8 mouse cellular contexts compared by ENCODE assay signal in the genomic region with DNA sequence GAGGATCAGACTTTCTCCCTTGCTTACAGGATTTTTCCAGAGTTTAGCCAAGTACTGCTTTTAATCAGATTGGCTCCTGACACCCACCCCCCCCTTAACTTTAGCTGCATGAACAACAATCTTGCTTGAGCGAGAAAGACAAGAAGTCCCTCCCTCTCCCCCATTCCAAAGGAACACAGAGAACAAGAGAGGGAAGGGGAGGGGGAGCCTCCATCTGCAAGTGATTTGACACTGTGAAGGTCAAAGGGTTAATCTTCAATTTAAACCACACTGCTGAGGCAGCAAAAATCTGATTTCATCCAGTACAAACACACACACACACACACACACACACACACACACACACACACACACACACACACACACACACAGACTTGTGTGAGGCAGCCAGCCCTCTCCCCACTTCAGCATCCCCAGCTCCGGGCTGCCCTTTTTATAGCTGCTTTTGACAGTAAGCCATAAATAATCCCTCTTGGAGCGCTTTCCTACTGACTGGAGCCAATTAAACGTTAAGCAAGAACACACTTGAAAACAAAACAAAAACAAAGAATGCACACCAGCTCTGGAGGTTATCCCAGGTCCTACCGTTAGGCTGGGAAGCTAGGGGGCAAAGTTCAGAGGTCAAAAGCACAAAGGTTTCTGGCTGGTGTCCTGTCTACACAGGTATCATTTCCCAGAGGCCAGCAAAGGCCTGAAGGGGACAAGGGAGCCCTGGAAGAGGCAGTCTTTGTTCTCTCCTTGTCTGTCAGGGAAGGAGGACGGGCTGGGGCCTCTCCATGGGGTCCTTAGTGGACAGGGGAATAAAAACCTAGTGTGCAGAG. TPM values are rescaled to one million over a fixed set of nuclear protein-coding genes. Genes with fewer than 3 reads are reported as not detected.
DNase-seq lines count a peak whose midpoint lies in the region; ATAC-seq and TF ChIP-seq lines count a peak whose summit lies in the region.

No protein-coding gene starts in this region.

- H3K27ac ChIP-seq in lung, embryonic 15.5 days = peak overlapping the region; percentile 91
- peak overlapping the region; percentile 79 for H3K27ac ChIP-seq in heart, embryonic 11.5 days (ENCODE audit: low read depth, low read length)
- peak overlapping the region; percentile 94 for H3K27ac ChIP-seq in kidney, embryonic 16.5 days (ENCODE audit: low read length)
- peak overlapping the region; percentile 55; the same call in 1 of the 2 replicates for H3K27ac ChIP-seq in midbrain, embryonic 15.5 days

- TF ChIP-seq CTCF in lung, adult 2 months (IDR thresholded peaks at IDR 0.05; ENCODE audit: insufficient read depth, low read length) = no peak

- WGBS in lung, embryonic 15.5 days = 11% methylated on average over 6 of the region's 6 CpGs
- 19% methylated on average over 6 of the region's 6 CpGs for WGBS in lung, adult 2 months
- 21% methylated on average over 6 of the region's 6 CpGs for WGBS in heart, embryonic 11.5 days (ENCODE audit: insufficient replicate concordance)
- 4% methylated on average over 6 of the region's 6 CpGs for WGBS in kidney, embryonic 16.5 days
- 6% methylated on average over 6 of the region's 6 CpGs for WGBS in midbrain, embryonic 15.5 days

- peak; percentile 75 for ATAC-seq in lung, embryonic 15.5 days (ENCODE audit: borderline replicate concordance, extremely low read depth, low FRiP score, low TSS enrichment)
- 0 out of 2 replicates have a peak, but pooled peaks have one; percentile 16 for ATAC-seq in heart, embryonic 11.5 days (replicated peaks; ENCODE audit: insufficient number of reproducible peaks, low FRiP score, low TSS enrichment)
- ATAC-seq in kidney, embryonic 16.5 days (ENCODE audit: low FRiP score, low TSS enrichment) = peak; percentile 72
- ATAC-seq in midbrain, embryonic 15.5 days (replicated peaks) = peak; percentile 55

- H3K27me3 ChIP-seq in lung, embryonic 15.5 days = no peaks in the 10 kb centered on the region
- H3K27me3 ChIP-seq in heart, embryonic 11.5 days (ENCODE audit: control insufficient read depth, insufficient read depth, low read length) = no peaks in the 10 kb centered on the region
- no peaks in the 10 kb centered on the region for H3K27me3 ChIP-seq in kidney, embryonic 16.5 days (ENCODE audit: insufficient read depth, low read length)
- no peaks in the 10 kb centered on the region for H3K27me3 ChIP-seq in midbrain, embryonic 15.5 days (replicated peaks)

- peaks cover 75% of the 10 kb centered on the region for H3K4me1 ChIP-seq in lung, embryonic 15.5 days
- H3K4me1 ChIP-seq in lung, adult 2 months (ENCODE audit: control insufficient read depth, insufficient read depth, low read length) = peaks cover 35% of the 10 kb centered on the region
- H3K4me1 ChIP-seq in heart, embryonic 11.5 days (ENCODE audit: control insufficient read depth, insufficient read depth, low read length) = peaks cover 67% of the 10 kb centered on the region
- H3K4me1 ChIP-seq in kidney, embryonic 16.5 days (ENCODE audit: insufficient read depth, low read length) = peaks cover 75% of the 10 kb centered on the region
- H3K4me1 ChIP-seq in midbrain, embryonic 15.5 days = peaks cover 30% of the 10 kb centered on the region

- no peak overlapping the region for H3K4me3 ChIP-seq in lung, embryonic 15.5 days
- no peak overlapping the region for H3K4me3 ChIP-seq in lung, adult 2 months (replicated peaks; ENCODE audit: extremely low read depth, low read depth, low read length)
- no peak overlapping the region for H3K4me3 ChIP-seq in heart, embryonic 11.5 days (ENCODE audit: low read depth, low read length)
- H3K4me3 ChIP-seq in kidney, embryonic 16.5 days (ENCODE audit: low read length) = no peak overlapping the region
- H3K4me3 ChIP-seq in midbrain, embryonic 15.5 days = no peak overlapping the region

- H3K9me3 ChIP-seq in lung, embryonic 15.5 days = no peaks in the 10 kb centered on the region
- H3K9me3 ChIP-seq in heart, embryonic 11.5 days (replicated peaks; ENCODE audit: control insufficient read depth, low read length) = no peaks in the 10 kb centered on the region
- H3K9me3 ChIP-seq in kidney, embryonic 16.5 days (ENCODE audit: low read length) = no peaks in the 10 kb centered on the region
- H3K9me3 ChIP-seq in midbrain, embryonic 15.5 days = no peaks in the 10 kb centered on the region

- TF ChIP-seq POLR2A in lung, adult 2 months (IDR thresholded peaks at IDR 0.05; ENCODE audit: borderline replicate concordance, extremely low read depth, low read depth, low read length) = no peak

- H3K36me3 ChIP-seq in lung, embryonic 15.5 days = no peaks in the 10 kb centered on the region
- no peaks in the 10 kb centered on the region for H3K36me3 ChIP-seq in heart, embryonic 11.5 days (ENCODE audit: control insufficient read depth, insufficient read depth, low read length)
- peaks cover 12% of the 10 kb centered on the region for H3K36me3 ChIP-seq in kidney, embryonic 16.5 days (ENCODE audit: insufficient read depth, low read length)
- no peaks in the 10 kb centered on the region for H3K36me3 ChIP-seq in midbrain, embryonic 15.5 days (replicated peaks)

- DNase-seq in lung, adult 2 months = no peak
- DNase-seq in left cerebral cortex, adult 11 months (ENCODE audit: low spot score) = no peak
- DNase-seq in B cell, adult 2 months = no peak
- DNase-seq in right cerebral cortex, adult 2 months (ENCODE audit: low spot score in 2 of 2) = no peak

- no peak overlapping the region for H3K9ac ChIP-seq in lung, embryonic 15.5 days
- peak overlapping the region; percentile 43; the same call in 1 of the 2 replicates for H3K9ac ChIP-seq in heart, embryonic 11.5 days (ENCODE audit: low read depth, low read length)
- peak overlapping the region; percentile 52 for H3K9ac ChIP-seq in kidney, embryonic 16.5 days (replicated peaks; ENCODE audit: low read length)
- no peak overlapping the region for H3K9ac ChIP-seq in midbrain, embryonic 15.5 days

- H3K4me2 ChIP-seq in lung, embryonic 15.5 days = peak overlapping the region; percentile 33
- H3K4me2 ChIP-seq in heart, embryonic 11.5 days = no peak overlapping the region
- peak overlapping the region; percentile 17; the same call in 1 of the 2 replicates for H3K4me2 ChIP-seq in kidney, embryonic 16.5 days (replicated peaks; ENCODE audit: low read depth, low read length)
- H3K4me2 ChIP-seq in midbrain, embryonic 15.5 days = no peak overlapping the region

RNA-seq across cellular contexts. Expression of gene Bmf, which starts 16.4 kb away (rescaled TPM):
- 5.5 and 8.5 TPM in 2 replicates for polyA plus RNA-seq in lung, embryonic 15.5 days (2015; fragmentation: Nextera tagmentation; extraction: Ambion mirVana)
- polyA plus RNA-seq in lung, adult 2 months (2012; rRNA removed) = 31.5 and 35.9 TPM in 2 replicates
- polyA plus RNA-seq in heart, embryonic 11.5 days (2014; fragmentation: Nextera tagmentation; extraction: Ambion mirVana) = 2.6 and 3.7 TPM in 2 replicates
- 7.6 and 9.9 TPM in 2 replicates for polyA plus RNA-seq in kidney, embryonic 16.5 days (2015; fragmentation: Nextera tagmentation; extraction: Ambion mirVana)
- 3.3 and 4.3 TPM in 2 replicates for polyA plus RNA-seq in midbrain, embryonic 15.5 days (2015; fragmentation: Nextera tagmentation; extraction: Ambion mirVana)

RNA-seq across cellular contexts. Expression of gene Srp14, which starts 53.6 kb away (rescaled TPM):
- polyA plus RNA-seq in lung, embryonic 15.5 days (2015; fragmentation: Nextera tagmentation; extraction: Ambion mirVana) = 238 and 244 TPM in 2 replicates
- polyA plus RNA-seq in lung, adult 2 months (2012; rRNA removed) = 53.4 and 70.5 TPM in 2 replicates
- polyA plus RNA-seq in heart, embryonic 11.5 days (2014; fragmentation: Nextera tagmentation; extraction: Ambion mirVana) = 202 and 204 TPM in 2 replicates
- 216 and 231 TPM in 2 replicates for polyA plus RNA-seq in kidney, embryonic 16.5 days (2015; fragmentation: Nextera tagmentation; extraction: Ambion mirVana)
- 303 and 315 TPM in 2 replicates for polyA plus RNA-seq in midbrain, embryonic 15.5 days (2015; fragmentation: Nextera tagmentation; extraction: Ambion mirVana)

Comparison
In these comparisons a context has a peak if more than half of its experiments do, and no peak if none do; other contexts are left out.
1. ATAC-seq: peak in every context shown above with its lines; median percentile 75 in lung, embryonic 15.5 days; 72 in kidney, embryonic 16.5 days; 55 in midbrain, embryonic 15.5 days; 16 in heart, embryonic 11.5 days.
2. H3K4me2 ChIP-seq: peak in lung, embryonic 15.5 days (single experiment) and kidney, embryonic 16.5 days (single experiment); none in heart, embryonic 11.5 days (single experiment) and midbrain, embryonic 15.5 days (single experiment).
3. H3K9ac ChIP-seq: peak in heart, embryonic 11.5 days (single experiment) and kidney, embryonic 16.5 days (single experiment); none in lung, embryonic 15.5 days (single experiment) and midbrain, embryonic 15.5 days (single experiment).
4. Peak in every context shown above with its lines, with median percentiles within 50 percentile points of each other: H3K27ac ChIP-seq.